Mouse (Mus musculus) thymus, adult 2 months (tissue): Measurements from ENCODE around the gene Smarcal1.

Experiments
- CTCF ChIP-seq: fragments of 200-500 bp; IDR thresholded peaks from 2 replicates; pipeline ENCODE4 v1.5.1; 2012; ENCODE audit warnings: mild to moderate bottlenecking, control low read depth, low read length, moderate library complexity, borderline replicate concordance; ENCODE audit not compliant: control insufficient read depth, poor library complexity, insufficient read depth; ENCODE audit errors: extremely low read depth
- POLR2A ChIP-seq: fragments of 200-500 bp; IDR thresholded peaks from 2 replicates; pipeline ENCODE4 v1.6.1; 2012; ENCODE audit warnings: mild to moderate bottlenecking, low read length, control low read depth, moderate library complexity; ENCODE audit not compliant: control insufficient read depth, poor library complexity, insufficient read depth; ENCODE audit errors: extremely low read depth

DNA sequence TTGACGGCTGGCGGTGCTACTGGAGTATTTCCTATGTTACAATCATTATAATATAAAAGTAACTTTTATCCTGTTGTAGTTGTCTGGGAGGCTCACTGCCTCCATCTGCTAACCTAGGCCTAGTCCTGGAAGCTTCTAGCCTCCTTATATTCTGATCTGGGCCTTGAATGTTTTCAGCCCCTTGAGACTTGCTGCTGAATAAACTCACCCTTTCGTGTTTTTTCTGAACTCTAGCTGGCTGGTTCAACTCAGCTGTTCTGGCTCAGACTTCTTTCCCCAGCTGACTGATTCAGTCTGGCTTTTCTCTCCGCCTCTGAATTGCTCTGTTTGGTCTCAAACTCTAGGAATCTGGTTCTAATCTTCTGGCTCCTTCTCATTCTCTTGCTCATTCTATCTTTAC lies 855 bp downstream of the Smarcal1 start:
- TF ChIP-seq CTCF (no peak), POLR2A (no peak)
